Mouse (Mus musculus): Measurements from ENCODE around the gene Card10. TPM values are rescaled to one million over a fixed set of nuclear protein-coding genes. Genes with fewer than 3 reads are reported as not detected.
A peak's percentile ranks its signal among the peaks of the same experiment; 100 is the strongest.

Gene Card10
- polyA plus RNA-seq, 1 experiment from 2014 or later, result 1.5 TPM

DNA sequence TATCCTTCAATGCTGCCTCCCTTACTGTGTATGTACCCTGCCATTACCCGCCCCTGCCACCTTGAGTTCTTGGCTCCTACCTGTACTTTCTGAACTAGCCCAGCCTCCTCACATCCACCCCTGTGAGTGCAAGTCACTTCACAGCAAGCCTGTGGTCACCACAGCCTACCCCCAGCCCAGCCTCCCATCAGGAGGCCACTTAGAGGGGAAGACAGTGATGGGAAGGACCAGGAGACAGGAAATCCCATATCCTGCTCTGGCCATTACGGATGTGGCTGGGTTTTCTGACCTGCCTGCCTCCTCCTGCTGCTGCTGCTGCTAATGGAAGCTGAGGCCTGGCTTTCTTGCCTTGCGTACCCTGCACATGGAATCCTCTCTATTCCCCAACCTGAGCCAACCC lies 14.8 kb downstream of the Card10 start:
- Histone ChIP-seq H3K36me3 (replicated peaks; ENCODE audit: insufficient read depth, low read length) (peaks cover 20% of the 10 kb centered on the region), H3K27ac (ENCODE audit: low read depth) (peak overlapping the region; percentile 57), H3K4me3 (ENCODE audit: low read depth, low read length) (no peak overlapping the region), H3K9me3 (ENCODE audit: low read length) (no peaks in the 10 kb centered on the region), H3K9ac (replicated peaks) (no peak overlapping the region), H3K4me1 (ENCODE audit: insufficient read depth) (peaks cover 10% of the 10 kb centered on the region), H3K4me2 (ENCODE audit: low read depth, low read length) (no peak overlapping the region), H3K27me3 (ENCODE audit: insufficient read depth, low read length) (no peaks in the 10 kb centered on the region)
- DNase-seq (no peak), ATAC-seq (peak; percentile 14; the same call in 1 of the 2 replicates)
- WGBS (ENCODE audit: insufficient replicate concordance), result 80% methylated on average over 3 of the region's 3 CpGs
- TF ChIP-seq CTCF (IDR thresholded peaks at IDR 0.05; ENCODE audit: low read depth) (no peak), EP300 (IDR thresholded peaks at IDR 0.05; ENCODE audit: low read depth) (no peak)

DNA sequence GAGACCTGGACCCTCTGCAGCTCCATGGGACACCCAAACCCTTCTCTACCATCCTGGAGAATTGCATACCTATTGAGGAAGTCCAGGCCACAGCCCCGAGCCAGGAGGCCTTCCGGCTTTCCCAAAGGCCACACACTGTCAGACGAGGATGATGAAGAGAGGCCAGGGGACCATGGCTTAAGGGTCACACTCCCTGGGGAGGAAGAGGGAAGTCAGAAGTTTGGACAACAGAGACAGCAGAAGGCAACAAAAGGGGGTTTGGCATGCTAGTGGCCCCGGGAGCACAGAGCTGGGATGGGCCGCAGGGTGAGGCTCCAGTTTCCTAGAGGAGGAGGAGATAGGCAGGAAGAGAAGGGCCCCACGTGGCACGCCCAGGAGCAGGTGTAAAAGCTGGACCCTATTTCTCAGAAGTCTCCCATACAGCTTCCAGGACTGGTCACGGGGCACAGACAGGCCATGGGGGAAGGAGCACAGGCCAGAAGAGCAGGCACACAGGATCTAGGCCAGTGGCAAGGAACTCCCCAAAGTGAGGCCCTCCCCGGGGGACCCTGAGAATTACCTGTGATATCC lies 15.5 kb downstream of the Card10 start:
- DNase-seq, result no peak
- H3K27ac ChIP-seq (ENCODE audit: low read depth), result peak overlapping the region; percentile 48; the same call in 1 of the 2 replicates
- no peak overlapping the region for H3K9ac ChIP-seq (replicated peaks)

DNA sequence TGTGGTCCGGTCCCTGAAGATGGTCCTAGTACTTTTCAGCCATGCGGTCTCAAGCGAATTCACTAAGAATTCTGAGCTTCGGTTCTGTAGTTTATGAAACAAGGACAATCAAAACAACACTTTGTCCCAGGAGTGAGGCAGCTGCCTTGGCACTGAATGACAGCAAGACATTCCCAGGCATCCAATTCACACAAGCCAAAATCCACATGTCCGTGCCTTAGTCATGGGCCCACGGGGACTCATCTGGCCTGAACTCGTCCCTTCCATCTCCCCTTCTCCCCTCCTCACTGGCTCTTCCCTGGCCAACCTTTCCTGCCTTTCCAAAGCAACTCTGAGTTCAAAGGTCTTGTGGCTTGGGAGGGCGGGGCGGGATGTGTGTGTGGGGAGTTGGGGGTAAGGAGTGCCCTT lies 16.4 kb downstream of the Card10 start:
- no peak for DNase-seq
- ATAC-seq, result no peak
- Histone ChIP-seq H3K27me3 (ENCODE audit: insufficient read depth, low read length) (no peaks in the 10 kb centered on the region), H3K9ac (replicated peaks) (no peak overlapping the region), H3K36me3 (replicated peaks; ENCODE audit: insufficient read depth, low read length) (peaks cover 20% of the 10 kb centered on the region), H3K27ac (ENCODE audit: low read depth) (no peak overlapping the region), H3K4me3 (ENCODE audit: low read depth, low read length) (no peak overlapping the region), H3K4me1 (ENCODE audit: insufficient read depth) (peaks cover 10% of the 10 kb centered on the region), H3K4me2 (ENCODE audit: low read depth, low read length) (no peak overlapping the region), H3K9me3 (ENCODE audit: low read length) (no peaks in the 10 kb centered on the region)
- no peak for TF ChIP-seq EP300 (IDR thresholded peaks at IDR 0.05; ENCODE audit: low read depth)
- TF ChIP-seq CTCF (IDR thresholded peaks at IDR 0.05; ENCODE audit: low read depth), result no peak
- WGBS (ENCODE audit: insufficient replicate concordance), result 67% methylated on average over 9 of the region's 9 CpGs

More for the DNA sequence above, 15.5 kb downstream of the Card10 start:
- H3K36me3 ChIP-seq (replicated peaks; ENCODE audit: insufficient read depth, low read length), result peaks cover 20% of the 10 kb centered on the region
- H3K27me3 ChIP-seq (ENCODE audit: insufficient read depth, low read length), result no peaks in the 10 kb centered on the region
- H3K4me3 ChIP-seq (ENCODE audit: low read depth, low read length), result no peak overlapping the region
- ATAC-seq, result no peak
- H3K9me3 ChIP-seq (ENCODE audit: low read length), result no peaks in the 10 kb centered on the region
- no peak overlapping the region for H3K4me2 ChIP-seq (ENCODE audit: low read depth, low read length)
- no peak for TF ChIP-seq EP300 (IDR thresholded peaks at IDR 0.05; ENCODE audit: low read depth)
- no peak for TF ChIP-seq CTCF (IDR thresholded peaks at IDR 0.05; ENCODE audit: low read depth)
- 65% methylated on average over 9 of the region's 9 CpGs for WGBS (ENCODE audit: insufficient replicate concordance)
- peaks cover 10% of the 10 kb centered on the region for H3K4me1 ChIP-seq (ENCODE audit: insufficient read depth)

DNA sequence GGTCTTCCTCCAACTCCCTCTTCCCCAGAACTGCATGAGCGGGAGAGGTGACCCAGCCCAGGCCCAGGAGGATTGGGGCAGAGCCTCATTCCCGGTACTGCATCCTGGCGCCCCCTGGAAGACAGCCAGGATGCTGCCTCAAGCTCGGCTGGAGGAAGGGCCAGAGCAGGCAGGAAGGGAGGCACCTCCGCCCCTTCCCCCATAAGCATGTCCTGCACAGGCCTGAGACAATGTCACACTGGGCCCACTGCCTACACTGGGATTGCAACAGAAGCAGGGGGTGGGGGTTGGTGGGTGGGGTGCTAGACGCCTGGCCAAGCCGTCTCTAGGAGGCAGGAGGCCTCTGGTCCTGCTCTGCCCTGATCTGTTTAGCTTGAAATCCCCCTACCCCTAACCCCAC lies 16.9 kb downstream of the Card10 start:
- Histone ChIP-seq H3K4me3 (ENCODE audit: low read depth, low read length) (no peak overlapping the region), H3K4me2 (ENCODE audit: low read depth, low read length) (no peak overlapping the region), H3K4me1 (ENCODE audit: insufficient read depth) (peaks cover 10% of the 10 kb centered on the region), H3K9ac (replicated peaks) (no peak overlapping the region), H3K27me3 (ENCODE audit: insufficient read depth, low read length) (no peaks in the 10 kb centered on the region), H3K27ac (ENCODE audit: low read depth) (no peak overlapping the region), H3K9me3 (ENCODE audit: low read length) (no peaks in the 10 kb centered on the region), H3K36me3 (replicated peaks; ENCODE audit: insufficient read depth, low read length) (peaks cover 20% of the 10 kb centered on the region)
- TF ChIP-seq EP300 (IDR thresholded peaks at IDR 0.05; ENCODE audit: low read depth) (no peak), CTCF (IDR thresholded peaks at IDR 0.05; ENCODE audit: low read depth) (0 out of 2 replicates have a peak, but pooled peaks have one; percentile 13)
- no peak for DNase-seq
- whole genome bisulfite sequencing (ENCODE audit: insufficient replicate concordance), result 28% methylated on average over 6 of the region's 7 CpGs
- peak; percentile 40; the same call in 1 of the 2 replicates for ATAC-seq

DNA sequence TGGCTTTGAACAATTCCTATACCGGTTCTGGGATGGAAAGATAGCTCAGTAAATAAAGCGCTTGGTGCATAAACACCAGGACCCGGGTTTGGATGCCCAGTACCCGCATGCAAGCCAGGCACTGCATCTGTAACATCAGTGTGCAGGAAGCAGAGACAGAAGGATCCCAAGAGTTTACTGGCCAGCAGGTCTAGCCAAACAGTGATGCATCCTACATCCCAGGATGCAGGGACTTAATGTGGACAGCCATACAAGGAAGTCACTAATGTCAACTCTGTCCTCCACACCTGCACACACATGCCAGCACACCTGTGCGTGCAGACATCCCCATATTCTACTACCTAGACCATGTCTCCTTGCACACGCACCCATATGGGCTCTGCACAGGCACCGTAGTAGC lies 17.6 kb downstream of the Card10 start:
- no peak for TF ChIP-seq CTCF (IDR thresholded peaks at IDR 0.05; ENCODE audit: low read depth)
- TF ChIP-seq EP300 (IDR thresholded peaks at IDR 0.05; ENCODE audit: low read depth), result no peak
- Histone ChIP-seq H3K36me3 (replicated peaks; ENCODE audit: insufficient read depth, low read length) (peaks cover 20% of the 10 kb centered on the region), H3K4me3 (ENCODE audit: low read depth, low read length) (no peak overlapping the region), H3K9ac (replicated peaks) (no peak overlapping the region), H3K4me1 (ENCODE audit: insufficient read depth) (peaks cover 4% of the 10 kb centered on the region; the same call in 1 of the 2 replicates), H3K27me3 (ENCODE audit: insufficient read depth, low read length) (no peaks in the 10 kb centered on the region), H3K4me2 (ENCODE audit: low read depth, low read length) (no peak overlapping the region), H3K9me3 (ENCODE audit: low read length) (no peaks in the 10 kb centered on the region), H3K27ac (ENCODE audit: low read depth) (no peak overlapping the region)
- no peak for ATAC-seq
- no peak for DNase-seq
- 85% methylated on average over 7 of the region's 7 CpGs for WGBS (ENCODE audit: insufficient replicate concordance)

DNA sequence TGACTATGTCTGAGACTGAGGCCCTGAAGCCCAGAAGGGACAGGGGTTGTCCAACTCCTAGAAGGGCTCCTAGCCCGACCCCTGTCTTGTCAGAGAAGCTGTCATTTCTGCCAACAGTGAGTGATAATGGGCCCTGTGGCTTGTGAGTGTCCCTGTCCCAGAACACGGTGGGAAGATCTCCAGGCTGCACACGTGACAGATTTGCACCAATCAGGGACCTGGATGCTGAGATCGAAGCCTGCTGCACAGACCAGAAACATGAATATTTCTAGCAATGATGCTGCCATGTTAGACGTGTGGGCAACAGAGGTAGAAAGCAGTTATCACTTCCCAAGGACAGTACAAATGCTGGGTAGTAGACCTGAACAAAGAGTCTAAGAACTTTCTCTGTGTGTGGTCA lies 18.3 kb downstream of the Card10 start:
- Histone ChIP-seq H3K4me3 (ENCODE audit: low read depth, low read length) (no peak overlapping the region), H3K9ac (replicated peaks) (no peak overlapping the region), H3K27ac (ENCODE audit: low read depth) (no peak overlapping the region), H3K4me1 (ENCODE audit: insufficient read depth) (peaks cover 4% of the 10 kb centered on the region; the same call in 1 of the 2 replicates), H3K36me3 (replicated peaks; ENCODE audit: insufficient read depth, low read length) (peaks cover 23% of the 10 kb centered on the region), H3K9me3 (ENCODE audit: low read length) (no peaks in the 10 kb centered on the region), H3K4me2 (ENCODE audit: low read depth, low read length) (no peak overlapping the region), H3K27me3 (ENCODE audit: insufficient read depth, low read length) (no peaks in the 10 kb centered on the region)
- DNase-seq (no peak), ATAC-seq (no peak)
- 50% methylated on average over 5 of the region's 5 CpGs for WGBS (ENCODE audit: insufficient replicate concordance)
- TF ChIP-seq CTCF (IDR thresholded peaks at IDR 0.05; ENCODE audit: low read depth) (no peak), EP300 (IDR thresholded peaks at IDR 0.05; ENCODE audit: low read depth) (no peak)
